Mouse (Mus musculus) kidney, embryonic 16.5 days (tissue): ENCODE data around the gene Fam19a4. TPM values are rescaled to one million over a fixed set of nuclear protein-coding genes. Genes with fewer than 3 reads are reported as not detected.
"Not testable (repeated sequence)": the region's sequence is repeated elsewhere in the genome, so short reads cannot be mapped to it uniquely, and the experiment has no call there.

Source experiments
- ATAC-seq: fragments of 200-750 bp; cut with Nextera tagmentation; 2 replicates; pipeline ENCODE4 v1.8.0; 2017; ENCODE audit warnings: moderate TSS enrichment; ENCODE audit not compliant: low FRiP score, low TSS enrichment
- H3K27ac ChIP-seq: fragments of 300-500 bp; sonication (generic); 2 replicates; pipeline ENCODE4 v1.5.1; 2014; ENCODE audit warnings: low read length
- H3K27me3 ChIP-seq: fragments of 300-500 bp; sonication (generic); 2 replicates; pipeline ENCODE4 v1.6.1; 2014; ENCODE audit warnings: low read length, control low read depth, mixed read lengths; ENCODE audit not compliant: insufficient read depth
- H3K36me3 ChIP-seq: fragments of 300-500 bp; sonication (generic); 2 replicates; pipeline ENCODE4 v1.6.1; 2014; ENCODE audit warnings: low read length, control low read depth, mixed read lengths; ENCODE audit not compliant: insufficient read depth
- H3K4me1 ChIP-seq: fragments of 300-500 bp; sonication (generic); 2 replicates; pipeline ENCODE4 v1.6.1; 2014; ENCODE audit warnings: low read length, control low read depth, mixed read lengths; ENCODE audit not compliant: insufficient read depth
- H3K4me2 ChIP-seq: fragments of 300-500 bp; sonication (generic); replicated peaks from 2 replicates; pipeline ENCODE4 v1.6.1; 2014; ENCODE audit warnings: low read depth, low read length
- H3K4me3 ChIP-seq: fragments of 300-500 bp; sonication (generic); 2 replicates; pipeline ENCODE4 v1.5.1; 2014; ENCODE audit warnings: mild to moderate bottlenecking, low read length
- H3K9ac ChIP-seq: fragments of 300-500 bp; sonication (generic); replicated peaks from 2 replicates; pipeline ENCODE4 v1.6.1; 2014; ENCODE audit warnings: low read length
- H3K9me3 ChIP-seq: fragments of 300-500 bp; sonication (generic); 2 replicates; pipeline ENCODE4 v1.6.1; 2016; ENCODE audit warnings: low read length, control low read depth
- WGBS: fragments of 180-500 bp; shearing (Covaris S2); extraction: QIAGEN DNeasy Blood & Tissue Kit; methylation state at CpG from one replicate; pipeline ENCODE4 v1.1.7; 2014; 5-methylcytosine and 5-hydroxymethylcytosine counted together
- polyA plus RNA-seq: library from polyadenylated mRNA; unstranded; fragments of >200 nt; fragmentation: Nextera tagmentation; extraction: Ambion mirVana; gene quantifications from 2 replicates; pipeline ENCODE4 v1.2.1, GENCODE M21; 2015

The Fam19a4 gene
- polyA plus RNA-seq, 1 experiment from 2014 or later = 0.77 TPM

GRCm38 (mm10) chr6:96991741-96992140 is 68.5 kb downstream of the Fam19a4 start:
- Histone ChIP-seq H3K4me3 (no peak overlapping the region), H3K27me3 (no peaks in the 10 kb centered on the region)
- 85% methylated on average over 1 of the region's 1 CpGs for WGBS

DNA sequence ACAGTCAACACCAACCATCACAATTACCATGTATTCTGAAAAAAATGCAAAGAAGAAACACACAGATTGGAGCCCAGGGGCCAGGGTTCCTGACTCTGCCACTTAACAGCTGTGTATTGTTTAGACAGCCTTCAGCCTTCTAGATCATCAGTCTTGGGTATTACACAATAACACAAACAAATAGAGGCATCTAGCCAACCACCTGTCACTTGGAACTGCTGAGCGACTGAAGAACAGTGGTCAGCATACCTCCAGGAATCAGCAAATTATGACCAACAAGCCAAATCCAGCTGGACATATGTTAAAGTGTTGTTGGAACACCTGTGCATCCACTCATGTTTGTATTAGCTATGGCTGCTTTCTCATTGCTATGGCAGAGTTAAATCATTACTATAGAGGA is 82.7 kb downstream of the Fam19a4 start:
- no peak overlapping the region for H3K27ac ChIP-seq
- H3K36me3 ChIP-seq = no peaks in the 10 kb centered on the region
- no peaks in the 10 kb centered on the region for H3K9me3 ChIP-seq
- H3K27me3 ChIP-seq = no peaks in the 10 kb centered on the region
- WGBS = 77% methylated on average over 1 of the region's 1 CpGs
- no peak overlapping the region for H3K4me2 ChIP-seq
- no peak overlapping the region for H3K4me3 ChIP-seq
- no peak overlapping the region for H3K9ac ChIP-seq
- no peaks in the 10 kb centered on the region for H3K4me1 ChIP-seq
- ATAC-seq = no peak

More at GRCm38 (mm10) chr6:96991741-96992140, 68.5 kb downstream of the Fam19a4 start:
- no peak for ATAC-seq
- no peak overlapping the region for H3K9ac ChIP-seq
- H3K4me2 ChIP-seq = no peak overlapping the region
- H3K4me1 ChIP-seq = no peaks in the 10 kb centered on the region
- H3K36me3 ChIP-seq = no peaks in the 10 kb centered on the region
- no peaks in the 10 kb centered on the region for H3K9me3 ChIP-seq
- H3K27ac ChIP-seq = no peak overlapping the region

GRCm38 (mm10) chr6:96944796-96945195 is 115.4 kb downstream of the Fam19a4 start:
- 25% methylated on average over 2 of the region's 2 CpGs for WGBS
- peak; percentile 31; the same call in 1 of the 2 replicates for ATAC-seq
- no peak overlapping the region for H3K9ac ChIP-seq
- no peaks in the 10 kb centered on the region for H3K4me1 ChIP-seq
- no peak overlapping the region for H3K27ac ChIP-seq
- no peaks in the 10 kb centered on the region for H3K9me3 ChIP-seq
- no peaks in the 10 kb centered on the region for H3K27me3 ChIP-seq
- H3K4me2 ChIP-seq = no peak overlapping the region
- no peak overlapping the region for H3K4me3 ChIP-seq
- H3K36me3 ChIP-seq = no peaks in the 10 kb centered on the region

DNA sequence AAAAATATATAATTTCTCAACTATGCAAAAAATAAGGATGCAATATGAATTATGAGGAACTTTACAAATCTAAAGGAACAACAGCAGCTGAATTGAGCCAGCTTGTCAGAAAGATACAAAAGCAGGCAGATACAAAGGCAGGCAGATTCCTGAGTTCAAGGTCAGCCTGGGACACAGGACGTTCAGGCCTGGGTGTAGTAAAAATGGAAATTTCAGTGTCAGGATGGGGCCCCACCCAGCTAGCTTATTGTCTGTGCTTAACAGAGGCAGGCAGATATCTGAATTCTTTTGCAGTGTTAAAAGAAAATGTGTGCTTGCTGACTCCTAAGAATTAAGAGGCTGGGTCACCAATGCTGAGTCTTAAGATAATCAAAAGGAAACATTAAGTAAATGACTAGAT is 124.4 kb downstream of the Fam19a4 start:
- WGBS = 79% methylated on average over 1 of the region's 1 CpGs
- no peak overlapping the region for H3K9ac ChIP-seq
- no peak for ATAC-seq
- H3K9me3 ChIP-seq = no peaks in the 10 kb centered on the region
- H3K4me2 ChIP-seq = no peak overlapping the region
- H3K27ac ChIP-seq = no peak overlapping the region
- no peaks in the 10 kb centered on the region for H3K36me3 ChIP-seq
- H3K27me3 ChIP-seq = no peaks in the 10 kb centered on the region
- H3K4me3 ChIP-seq = no peak overlapping the region
- H3K4me1 ChIP-seq = no peaks in the 10 kb centered on the region

- Histone ChIP-seq H3K4me2 (no peak overlapping the region), H3K27ac (no peak overlapping the region), H3K4me3 (no peak overlapping the region), H3K4me1 (no peaks in the 10 kb centered on the region), H3K9me3 (no peaks in the 10 kb centered on the region), H3K36me3 (no peaks in the 10 kb centered on the region), H3K27me3 (no peaks in the 10 kb centered on the region), H3K9ac (no peak overlapping the region)
- no peak for ATAC-seq
- WGBS = 9% methylated on average over 8 of the region's 8 CpGs
These were observed 151.1 kb downstream of the Fam19a4 start for GRCm38 (mm10) chr6:96909061-96909480.

GRCm38 (mm10) chr6:96877105-96877504 is 183.1 kb downstream of the Fam19a4 start:
- not testable (repeated sequence) for H3K36me3 ChIP-seq, H3K27me3 ChIP-seq, H3K4me1 ChIP-seq, H3K27ac ChIP-seq, H3K9ac ChIP-seq, H3K4me2 ChIP-seq, ATAC-seq, H3K9me3 ChIP-seq, H3K4me3 ChIP-seq
- 94% methylated on average over 18 of the region's 18 CpGs for WGBS

DNA sequence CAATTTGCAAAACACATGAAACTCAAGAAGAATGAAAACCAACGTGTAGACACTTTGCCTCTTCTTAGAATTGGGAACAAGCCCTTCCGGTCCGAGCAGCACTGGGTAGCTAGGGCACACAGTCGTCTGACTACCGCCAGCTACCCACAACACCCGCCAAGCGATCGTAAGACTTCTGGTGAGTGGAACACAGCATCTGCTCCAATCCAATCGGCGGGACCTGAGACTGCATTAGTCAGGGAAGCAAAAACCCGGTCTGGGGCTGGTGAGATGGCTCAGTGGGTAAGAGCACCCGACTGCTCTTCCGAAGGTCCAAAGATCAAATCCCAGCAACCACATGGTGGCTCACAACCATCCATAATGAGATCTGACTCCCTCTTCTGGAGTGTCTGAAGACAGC is 183.6 kb downstream of the Fam19a4 start:
- not testable (repeated sequence) for H3K36me3 ChIP-seq, H3K27ac ChIP-seq, H3K9ac ChIP-seq, H3K4me2 ChIP-seq, H3K9me3 ChIP-seq, H3K27me3 ChIP-seq, H3K4me1 ChIP-seq, H3K4me3 ChIP-seq, ATAC-seq
- 93% methylated on average over 13 of the region's 13 CpGs for WGBS

DNA sequence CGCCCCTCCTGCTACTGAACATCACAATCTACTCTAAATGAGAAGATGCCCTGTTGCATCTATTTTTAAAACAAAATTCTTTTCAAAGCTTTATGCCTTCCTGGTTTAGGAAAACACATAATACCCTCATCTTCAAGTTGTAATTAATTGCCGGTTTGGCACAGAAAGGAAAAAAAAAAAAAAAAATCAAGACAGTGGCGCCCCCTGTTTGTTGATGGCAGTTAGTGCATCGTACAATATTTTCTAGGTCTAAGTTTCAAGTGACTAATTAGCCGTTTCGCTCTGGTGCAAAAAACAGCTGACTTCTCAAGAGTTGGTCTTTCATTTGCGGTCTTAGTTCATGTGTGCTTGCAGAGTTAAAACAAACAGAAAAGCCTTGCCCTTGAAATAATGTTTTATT is 207.1 kb downstream of the Fam19a4 start:
- ATAC-seq = no peak
- Histone ChIP-seq H3K36me3 (no peaks in the 10 kb centered on the region), H3K9me3 (no peaks in the 10 kb centered on the region), H3K9ac (no peak overlapping the region), H3K27me3 (no peaks in the 10 kb centered on the region), H3K4me3 (no peak overlapping the region), H3K4me2 (no peak overlapping the region), H3K27ac (no peak overlapping the region), H3K4me1 (no peaks in the 10 kb centered on the region)
- 69% methylated on average over 7 of the region's 7 CpGs for WGBS

DNA sequence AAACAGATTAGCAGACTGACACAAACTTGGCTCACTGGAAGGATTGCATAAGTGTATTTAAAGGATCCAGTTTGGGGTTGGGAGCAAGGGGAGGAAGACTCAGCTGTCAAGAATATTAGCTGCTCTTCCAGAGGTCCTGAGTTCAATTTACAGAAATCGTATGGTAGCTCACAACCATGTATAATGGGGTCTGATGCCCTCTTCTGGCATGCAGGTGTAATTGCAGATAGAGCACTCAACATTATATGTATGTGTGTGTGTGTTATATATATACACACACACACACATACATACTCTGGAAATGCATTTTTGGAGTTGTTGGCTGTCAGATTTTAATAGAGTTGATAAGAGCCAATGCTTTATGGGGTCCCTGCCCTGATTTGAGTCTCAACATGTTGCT is 216.3 kb downstream of the Fam19a4 start:
- Histone ChIP-seq H3K27me3 (no peaks in the 10 kb centered on the region), H3K4me1 (no peaks in the 10 kb centered on the region), H3K9ac (no peak overlapping the region), H3K4me2 (no peak overlapping the region), H3K9me3 (no peaks in the 10 kb centered on the region), H3K4me3 (no peak overlapping the region), H3K36me3 (no peaks in the 10 kb centered on the region), H3K27ac (no peak overlapping the region)
- ATAC-seq = no peak
- WGBS = 37% methylated on average over 1 of the region's 1 CpGs

DNA sequence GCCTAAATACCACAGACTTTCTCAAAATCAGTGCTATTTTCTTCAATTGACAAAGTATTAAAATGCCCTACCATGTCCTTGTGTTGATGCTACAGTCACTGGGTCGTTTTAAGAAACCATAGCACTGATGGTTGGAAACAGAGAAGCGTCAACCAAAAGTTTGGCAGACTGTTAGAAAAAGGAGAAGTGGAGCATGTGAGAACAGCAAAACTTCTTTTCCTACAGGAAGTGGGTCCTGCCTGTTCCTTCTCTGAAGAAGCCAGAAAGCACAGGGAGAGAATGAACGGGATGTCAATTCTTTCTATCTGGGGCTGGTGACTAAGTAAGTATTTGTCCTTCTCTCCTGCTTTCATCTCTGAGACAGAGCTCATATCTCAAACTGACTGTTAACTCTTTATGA is 219.6 kb downstream of the Fam19a4 start:
- H3K27me3 ChIP-seq = no peaks in the 10 kb centered on the region
- ATAC-seq = no peak
- no peak overlapping the region for H3K4me2 ChIP-seq
- H3K27ac ChIP-seq = no peak overlapping the region
- H3K9me3 ChIP-seq = no peaks in the 10 kb centered on the region
- no peak overlapping the region for H3K9ac ChIP-seq
- WGBS = 71% methylated on average over 3 of the region's 3 CpGs
- H3K36me3 ChIP-seq = no peaks in the 10 kb centered on the region
- H3K4me1 ChIP-seq = no peaks in the 10 kb centered on the region
- H3K4me3 ChIP-seq = no peak overlapping the region

GRCm38 (mm10) chr6:96826626-96827025 is 233.6 kb downstream of the Fam19a4 start:
- Histone ChIP-seq H3K4me2 (no peak overlapping the region), H3K9ac (no peak overlapping the region), H3K9me3 (no peaks in the 10 kb centered on the region), H3K4me1 (no peaks in the 10 kb centered on the region), H3K4me3 (no peak overlapping the region), H3K27me3 (no peaks in the 10 kb centered on the region), H3K27ac (no peak overlapping the region), H3K36me3 (no peaks in the 10 kb centered on the region)
- 73% methylated on average over 3 of the region's 3 CpGs for WGBS
- no peak for ATAC-seq
